Mouse (Mus musculus): ENCODE results near the gene Kcnk6.
"Not testable (repeated sequence)": the region's sequence is repeated elsewhere in the genome, so short reads cannot be mapped to it uniquely, and the experiment has no call there.

The Kcnk6 gene

DNA sequence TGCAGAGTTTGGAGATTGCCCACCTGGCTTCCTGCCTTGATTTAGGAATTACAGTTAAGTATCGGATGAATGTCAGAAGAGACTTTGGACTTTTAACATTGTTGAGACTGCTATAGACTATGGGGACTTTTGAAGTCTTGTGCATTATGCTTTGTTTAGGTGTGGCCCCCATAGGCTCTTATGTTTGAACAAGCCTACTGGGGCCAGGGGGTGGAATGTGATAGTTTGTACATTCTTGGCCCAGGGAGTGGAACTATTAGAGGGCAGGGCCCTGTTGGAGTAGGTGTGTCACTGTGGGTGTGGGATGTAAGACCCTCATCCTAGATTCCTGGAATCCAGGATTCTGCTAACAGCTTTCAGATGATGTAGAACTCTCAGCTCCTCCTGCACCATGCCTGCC is 38.1 kb downstream of the Kcnk6 start:
- DNase-seq, result not testable (repeated sequence)

DNA sequence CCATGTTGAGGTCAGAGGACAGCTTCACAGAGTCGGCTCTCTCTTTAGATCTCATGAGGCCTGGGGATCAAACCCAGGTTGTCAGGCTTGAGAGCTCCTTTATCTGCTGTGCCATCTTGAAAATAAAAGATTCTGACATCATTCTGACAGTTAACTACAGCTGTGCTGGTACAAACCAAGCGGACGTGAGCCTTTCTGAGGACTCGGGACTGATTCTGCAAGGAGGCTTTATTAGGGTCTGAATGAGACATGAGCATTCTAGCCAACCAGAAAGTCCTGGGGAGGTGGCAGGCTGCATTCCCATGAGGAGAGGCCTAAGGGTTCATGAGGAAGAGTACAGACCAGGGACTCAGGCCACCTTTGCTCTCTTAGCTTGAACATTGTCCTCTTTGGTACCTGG is 51.0 kb downstream of the Kcnk6 start:
- not testable (repeated sequence) for DNase-seq

DNA sequence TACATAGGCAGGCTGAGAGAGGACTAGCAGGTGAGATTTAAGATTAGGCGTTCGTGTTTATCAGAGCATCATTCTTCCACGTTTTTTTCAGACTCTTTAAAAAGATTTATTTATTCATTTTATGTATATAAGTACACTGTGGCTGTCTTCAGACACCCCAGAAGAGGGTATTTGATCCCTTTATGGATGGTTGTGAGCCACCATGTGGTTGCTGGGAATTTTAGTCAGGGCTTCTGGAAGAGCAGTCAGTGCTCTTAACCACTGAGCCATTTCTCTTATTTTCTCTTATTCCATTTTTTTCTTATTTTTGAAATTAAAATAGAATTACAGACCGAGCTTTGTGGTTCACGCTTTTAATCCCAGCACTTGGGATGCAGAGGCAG is 51.5 kb downstream of the Kcnk6 start:
- no peak for DNase-seq

DNA sequence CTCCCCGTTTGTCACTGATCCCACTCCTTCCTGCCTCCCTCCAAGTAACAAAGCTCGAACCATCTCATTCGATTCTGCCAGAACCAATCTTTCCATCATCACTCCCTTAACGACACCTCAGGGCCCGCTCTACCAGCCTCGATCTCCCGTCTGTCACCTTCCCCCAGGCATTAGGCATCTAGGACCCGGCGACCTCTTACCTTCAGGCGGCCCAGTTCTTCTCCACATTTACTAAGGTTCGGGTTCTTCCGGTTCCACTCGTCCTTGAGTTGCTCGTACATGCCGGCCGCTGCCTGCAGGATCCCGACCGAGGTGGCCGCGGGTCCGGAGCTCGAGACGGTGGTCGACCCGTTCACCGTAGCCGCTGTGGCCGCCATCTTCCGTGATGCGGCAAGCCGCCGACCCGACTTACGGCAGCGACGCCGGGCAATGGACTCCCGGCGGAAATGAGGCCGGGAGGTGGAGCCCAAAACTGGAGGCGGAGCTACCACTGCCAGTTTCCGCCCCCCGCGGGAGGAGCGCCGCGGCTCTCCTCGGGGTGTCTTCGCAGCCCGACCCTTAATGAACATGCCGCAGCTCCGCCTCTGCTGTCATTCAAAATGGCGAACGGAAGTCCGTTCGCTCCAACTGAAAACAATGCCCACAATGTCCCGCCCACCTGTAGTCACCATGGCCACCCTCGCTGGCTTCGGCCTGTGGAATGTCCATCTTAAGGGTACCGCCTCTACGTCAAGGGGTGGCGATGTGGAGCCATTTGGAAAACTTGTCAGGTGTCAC is 52.0 kb downstream of the Kcnk6 start, which contains the start of gene Psmd8:
Gene Psmd8, minus strand, starts transcription at position 625 of the 777 bp plus-strand sequence.
- peak; percentile 99 for DNase-seq

DNA sequence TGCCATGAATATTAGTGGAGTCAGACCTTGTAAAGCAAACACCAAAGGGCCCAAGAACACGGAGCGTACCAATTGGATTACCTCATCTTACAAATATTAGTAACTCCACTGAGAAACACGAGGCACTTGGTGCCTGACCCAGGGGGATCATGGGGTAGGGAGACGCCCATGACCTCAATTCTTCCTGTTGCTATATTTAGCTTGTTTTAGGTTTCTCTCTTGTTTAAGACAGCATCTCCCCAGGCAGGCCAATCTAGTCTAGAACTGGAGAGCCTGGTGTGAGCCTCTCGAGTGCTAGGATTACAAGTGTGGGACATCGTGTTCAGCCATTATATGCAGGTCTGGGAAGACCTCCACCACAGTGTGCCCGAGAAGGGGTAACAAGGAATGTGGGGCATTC is 53.0 kb downstream of the Kcnk6 start:
- no peak for DNase-seq

DNA sequence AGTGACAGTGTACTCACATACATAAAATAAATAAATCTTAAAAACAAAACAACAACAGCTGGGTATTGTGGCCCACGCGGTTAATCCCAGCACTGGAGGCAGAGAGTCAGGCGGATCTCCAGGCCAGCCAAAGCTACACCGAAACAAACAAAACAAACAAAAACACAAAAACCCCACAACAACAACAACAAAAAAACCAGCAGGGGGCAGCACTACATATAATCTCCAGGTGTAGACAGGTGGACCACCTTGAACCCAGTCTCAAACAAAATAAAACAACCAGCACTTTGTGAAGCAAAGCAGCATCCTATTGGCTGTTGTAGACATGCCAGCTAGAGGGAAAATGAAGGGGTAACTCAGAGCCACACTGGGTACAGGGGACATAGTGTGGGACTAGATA is 54.2 kb downstream of the Kcnk6 start:
- DNase-seq, result no peak

DNA sequence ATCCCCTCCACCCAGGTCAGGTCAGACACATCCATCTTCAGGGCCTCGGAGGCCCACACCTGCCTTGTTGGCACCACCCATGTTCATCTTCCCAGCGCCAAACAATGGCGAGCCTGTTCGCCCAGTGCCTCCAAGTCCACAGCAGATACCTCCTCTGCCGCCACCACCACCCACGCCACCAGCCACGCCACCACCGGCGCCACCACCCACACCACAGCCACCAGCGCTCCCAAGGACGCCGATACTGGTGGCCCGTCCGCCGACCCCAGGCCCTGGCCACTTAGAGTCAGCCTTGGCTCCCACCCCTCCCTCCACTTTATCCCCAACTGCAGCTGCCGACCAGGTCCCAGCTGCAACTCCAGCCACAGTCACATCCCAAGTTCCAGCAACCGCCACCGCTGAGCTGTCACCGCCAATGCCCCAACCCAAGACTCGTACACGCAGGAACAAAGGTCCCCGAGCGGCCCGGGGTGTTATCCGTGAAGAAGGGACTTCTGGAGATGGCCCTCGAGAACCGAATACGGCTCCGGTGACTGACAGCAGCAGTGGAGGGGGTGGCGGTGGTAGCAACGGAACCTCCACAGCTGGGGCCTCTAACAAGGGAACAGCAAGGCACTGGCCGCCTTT is 59.8 kb downstream of the Kcnk6 start:
- DNase-seq, result no peak

Measured in kidney, adult 11 months (tissue).